Mouse (Mus musculus) ES-Bruce4 (cell line): Measurements from ENCODE around the gene Ogn.

Experiments
- CTCF ChIP-seq: IDR thresholded peaks from one replicate; pipeline ENCODE4 v1.8.1; 2011; ENCODE audit warnings: low read depth, low read length
- POLR2A ChIP-seq: IDR thresholded peaks from one replicate; pipeline ENCODE4 v1.8.1; 2011; ENCODE audit warnings: low read length; ENCODE audit not compliant: insufficient read depth

GRCm38 (mm10) chr13:49629076-49629475, 21.2 kb downstream of the Ogn start:
- no peak for TF ChIP-seq CTCF
- no peak for TF ChIP-seq POLR2A
